Mouse (Mus musculus) olfactory bulb, adult 2 months (tissue): ENCODE results near the gene Lage3.

Experiments
- CTCF ChIP-seq: fragments of 200-500 bp; IDR thresholded peaks from 2 replicates; pipeline ENCODE4 v1.5.1; 2012; ENCODE audit warnings: low read depth, mild to moderate bottlenecking, low read length, moderate library complexity; ENCODE audit not compliant: insufficient read depth
- POLR2A ChIP-seq: fragments of 200-500 bp; IDR thresholded peaks from 2 replicates; pipeline ENCODE4 v1.6.1; 2012; ENCODE audit warnings: mild to moderate bottlenecking, low read depth, low read length, moderate library complexity; ENCODE audit not compliant: insufficient read depth

DNA sequence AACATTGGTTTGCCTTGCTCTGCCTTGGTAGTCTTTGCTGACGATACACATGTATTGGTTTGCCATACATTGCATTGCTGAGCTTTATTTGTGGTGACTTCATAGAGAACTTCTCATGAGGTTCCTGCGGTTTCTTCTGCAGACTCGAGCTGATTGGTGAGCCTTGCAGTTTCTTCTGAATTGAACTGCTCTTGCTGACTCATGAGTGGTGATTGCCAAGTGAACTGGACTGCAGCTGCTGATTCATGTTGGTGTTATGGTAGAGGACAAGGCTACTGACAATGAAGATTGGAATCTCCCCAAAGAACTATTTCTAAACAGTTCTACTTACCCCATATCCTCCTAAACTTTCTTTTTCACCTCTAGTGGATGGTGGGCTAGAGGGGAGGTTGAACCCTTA is 46.7 kb upstream of the Lage3 start:
- TF ChIP-seq CTCF (no peak), POLR2A (no peak)
